Mouse (Mus musculus): ENCODE data around the gene Exosc3. TPM values are rescaled to one million over a fixed set of nuclear protein-coding genes. Genes with fewer than 3 reads are reported as not detected.

Gene Exosc3
- polyA plus RNA-seq, 1 experiment from 2014 or later = 85.2 TPM

DNA sequence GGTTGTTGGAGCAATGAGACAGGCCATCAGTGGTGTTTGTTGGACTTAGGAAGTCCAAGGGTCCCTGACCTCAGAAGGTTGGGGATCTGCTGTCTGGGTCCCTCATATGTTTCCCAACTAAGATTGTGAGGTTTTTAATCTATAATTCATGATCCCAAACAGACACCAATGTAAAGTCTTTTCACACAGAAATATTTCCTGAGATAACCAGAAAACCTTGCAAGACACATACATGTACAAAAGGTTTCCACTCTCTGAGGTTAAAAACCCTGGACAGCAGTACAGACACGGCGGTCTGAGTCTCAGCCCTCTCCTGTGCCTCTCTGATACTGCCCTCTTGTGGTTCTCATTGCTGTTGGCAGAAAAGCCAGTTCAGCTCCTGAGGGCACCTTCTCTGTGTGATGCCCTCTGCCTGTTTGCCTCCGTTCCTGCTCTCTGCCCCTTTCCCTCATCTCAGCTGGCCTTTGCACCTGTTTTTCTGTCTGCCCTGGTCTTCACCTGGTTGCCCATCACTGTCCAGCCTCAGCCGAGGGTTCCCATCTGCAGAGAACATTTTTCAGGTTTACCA, 62.5 kb downstream of the Exosc3 start:
- Histone ChIP-seq H3K4me3 (ENCODE audit: low read depth, low read length) (no peak overlapping the region), H3K27me3 (ENCODE audit: insufficient read depth, low read length) (no peaks in the 10 kb centered on the region), H3K9me3 (ENCODE audit: low read depth, low read length) (no peaks in the 10 kb centered on the region), H3K4me1 (ENCODE audit: insufficient read depth) (no peaks in the 10 kb centered on the region), H3K9ac (no peak overlapping the region), H3K27ac (ENCODE audit: low read depth) (no peak overlapping the region), H3K36me3 (ENCODE audit: insufficient read depth) (no peaks in the 10 kb centered on the region), H3K4me2 (no peak overlapping the region)
- WGBS = 14% methylated on average over 4 of the region's 4 CpGs
- TF ChIP-seq CTCF (IDR thresholded peaks at IDR 0.05; ENCODE audit: low read depth) = peak; percentile 92
- DNase-seq = peak; percentile 89
- ATAC-seq (ENCODE audit: insufficient read depth) = peak; percentile 82; the same call in 1 of the 2 replicates

- H3K27me3 ChIP-seq (ENCODE audit: insufficient read depth, low read length) = no peaks in the 10 kb centered on the region
- no peak overlapping the region for H3K4me3 ChIP-seq (ENCODE audit: low read depth, low read length)
- no peaks in the 10 kb centered on the region for H3K36me3 ChIP-seq (ENCODE audit: insufficient read depth)
- H3K4me1 ChIP-seq (ENCODE audit: insufficient read depth) = no peaks in the 10 kb centered on the region
- no peak overlapping the region for H3K27ac ChIP-seq (ENCODE audit: low read depth)
- 54% methylated on average over 8 of the region's 8 CpGs for WGBS
- ATAC-seq (ENCODE audit: insufficient read depth) = peak; percentile 31; the same call in 1 of the 2 replicates
- no peak overlapping the region for H3K4me2 ChIP-seq
- H3K9ac ChIP-seq = no peak overlapping the region
- H3K9me3 ChIP-seq (ENCODE audit: low read depth, low read length) = no peaks in the 10 kb centered on the region
- no peak for DNase-seq
- no peak for TF ChIP-seq CTCF (IDR thresholded peaks at IDR 0.05; ENCODE audit: low read depth)
Observed at GRCm38 (mm10) chr4:45279292-45279691, 63.2 kb downstream of the Exosc3 start.

DNA sequence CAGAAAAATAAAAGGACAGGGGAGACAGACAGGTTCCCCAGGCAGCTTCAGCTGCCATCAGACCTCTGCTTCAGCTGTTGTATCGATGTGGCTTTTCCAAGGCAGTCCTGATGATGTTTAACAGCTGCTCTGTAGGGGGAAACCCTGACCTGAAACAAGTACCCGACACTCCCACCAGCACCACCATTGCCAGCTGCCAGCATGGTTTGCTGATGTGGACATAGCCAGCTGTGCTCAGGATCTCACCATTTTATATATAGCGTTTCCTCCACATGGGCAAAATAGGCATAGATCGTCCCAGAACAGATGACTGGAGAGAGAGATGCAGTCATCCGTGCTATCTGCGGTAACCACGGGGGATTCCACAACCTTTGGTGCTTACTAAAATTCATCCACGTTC, 66.8 kb downstream of the Exosc3 start:
- 72% methylated on average over 8 of the region's 8 CpGs for WGBS
- Histone ChIP-seq H3K4me1 (ENCODE audit: insufficient read depth) (no peaks in the 10 kb centered on the region), H3K9ac (no peak overlapping the region), H3K27ac (ENCODE audit: low read depth) (no peak overlapping the region), H3K36me3 (ENCODE audit: insufficient read depth) (no peaks in the 10 kb centered on the region), H3K4me3 (ENCODE audit: low read depth, low read length) (no peak overlapping the region), H3K4me2 (no peak overlapping the region), H3K9me3 (ENCODE audit: low read depth, low read length) (no peaks in the 10 kb centered on the region), H3K27me3 (ENCODE audit: insufficient read depth, low read length) (no peaks in the 10 kb centered on the region)
- TF ChIP-seq CTCF (IDR thresholded peaks at IDR 0.05; ENCODE audit: low read depth) = no peak
- no peak for DNase-seq
- ATAC-seq (ENCODE audit: insufficient read depth) = no peak

GRCm38 (mm10) chr4:45271041-45271452, 71.5 kb downstream of the Exosc3 start:
- ATAC-seq (ENCODE audit: insufficient read depth) = peak; percentile 60; the same call in 1 of the 2 replicates
- H3K9ac ChIP-seq = no peak overlapping the region
- H3K9me3 ChIP-seq (ENCODE audit: low read depth, low read length) = no peaks in the 10 kb centered on the region
- no peak for TF ChIP-seq CTCF (IDR thresholded peaks at IDR 0.05; ENCODE audit: low read depth)
- H3K4me3 ChIP-seq (ENCODE audit: low read depth, low read length) = no peak overlapping the region
- H3K4me1 ChIP-seq (ENCODE audit: insufficient read depth) = no peaks in the 10 kb centered on the region
- no peaks in the 10 kb centered on the region for H3K36me3 ChIP-seq (ENCODE audit: insufficient read depth)
- H3K27me3 ChIP-seq (ENCODE audit: insufficient read depth, low read length) = no peaks in the 10 kb centered on the region
- WGBS = 59% methylated on average over 10 of the region's 10 CpGs
- H3K27ac ChIP-seq (ENCODE audit: low read depth) = no peak overlapping the region
- DNase-seq = peak; percentile 24
- H3K4me2 ChIP-seq = no peak overlapping the region

- DNase-seq (no peak), ATAC-seq (ENCODE audit: insufficient read depth) (no peak)
- Histone ChIP-seq H3K4me1 (ENCODE audit: insufficient read depth) (no peaks in the 10 kb centered on the region), H3K27me3 (ENCODE audit: insufficient read depth, low read length) (no peaks in the 10 kb centered on the region), H3K9me3 (ENCODE audit: low read depth, low read length) (no peaks in the 10 kb centered on the region), H3K36me3 (ENCODE audit: insufficient read depth) (no peaks in the 10 kb centered on the region), H3K27ac (ENCODE audit: low read depth) (no peak overlapping the region), H3K4me2 (no peak overlapping the region), H3K9ac (no peak overlapping the region), H3K4me3 (ENCODE audit: low read depth, low read length) (no peak overlapping the region)
- WGBS = 47% methylated on average over 3 of the region's 3 CpGs
- TF ChIP-seq CTCF (IDR thresholded peaks at IDR 0.05; ENCODE audit: low read depth) = no peak
Observed at GRCm38 (mm10) chr4:45267883-45268282, 74.6 kb downstream of the Exosc3 start.

Other genes with a start within 250 kb of the Exosc3 start
- gene Tomm5, start 234.6 kb downstream of the Exosc3 start, polyA plus RNA-seq (2014; fragmentation: Nextera tagmentation; extraction: Ambion mirVana) = 213 and 216 TPM in 2 replicates
- 0.18 and 0.69 TPM in 2 replicates for gene Frmpd1, start 157.9 kb downstream of the Exosc3 start, polyA plus RNA-seq (2014; fragmentation: Nextera tagmentation; extraction: Ambion mirVana)
- 17.2 and 18.3 TPM in 2 replicates for gene Trmt10b, start 45.6 kb downstream of the Exosc3 start, polyA plus RNA-seq (2014; fragmentation: Nextera tagmentation; extraction: Ambion mirVana)
- gene Dcaf10, start 631 bp downstream of the Exosc3 start, polyA plus RNA-seq (2014; fragmentation: Nextera tagmentation; extraction: Ambion mirVana) = 18.8 and 18.9 TPM in 2 replicates
- 69.0 and 70.1 TPM in 2 replicates for gene Slc25a51, start 66.0 kb upstream of the Exosc3 start, polyA plus RNA-seq (2014; fragmentation: Nextera tagmentation; extraction: Ambion mirVana)
- 10.6 TPM in 2 replicates for gene Shb, start 189.7 kb upstream of the Exosc3 start, polyA plus RNA-seq (2014; fragmentation: Nextera tagmentation; extraction: Ambion mirVana)

Data from lung, embryonic 14.5 days (tissue).